9 mouse cellular contexts compared by ENCODE assay signal in the genomic region with DNA sequence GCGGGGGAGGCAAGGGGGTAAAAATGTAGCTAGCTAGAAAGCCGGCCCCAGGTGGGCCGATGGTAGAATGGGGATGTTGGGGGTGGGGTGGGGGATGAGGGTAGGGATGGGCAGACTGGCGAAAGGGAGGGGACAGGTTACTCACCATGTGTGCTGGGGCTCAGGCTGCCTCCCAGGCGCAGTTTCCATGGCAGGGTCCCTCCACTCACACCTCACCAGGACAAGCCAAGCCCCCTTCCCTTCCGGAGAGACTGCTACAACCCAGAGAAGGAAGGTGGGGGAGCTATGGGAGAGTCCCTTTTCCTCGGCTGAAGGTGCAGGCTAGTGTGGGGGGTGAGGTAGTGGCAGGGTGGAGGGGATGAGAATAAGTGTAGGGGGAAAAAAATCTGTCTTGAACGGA. TPM values are rescaled to one million over a fixed set of nuclear protein-coding genes. Genes with fewer than 3 reads are reported as not detected.
DNase-seq lines count a peak whose midpoint lies in the region; ATAC-seq lines count a peak whose summit lies in the region.
"Had no signal": no experiment of that assay in that cellular context is flagged by ENCODE, and none has a peak within 500 bp of the region (broad histone marks: within the 10 kb centered on the region; RNA-seq: fewer than 3 reads in every experiment).

No protein-coding gene starts in this region.

- no peaks in the 10 kb centered on the region for H3K9me3 ChIP-seq in kidney, embryonic 14.5 days (ENCODE audit: control insufficient read depth, low read length)
- H3K9me3 ChIP-seq in forebrain, embryonic 16.5 days (ENCODE audit: control insufficient read depth, low read length): no peaks in the 10 kb centered on the region
- no peaks in the 10 kb centered on the region for H3K9me3 ChIP-seq in midbrain, embryonic 14.5 days (ENCODE audit: control insufficient read depth, low read length)
- H3K9me3 ChIP-seq: liver, embryonic 15.5 days had no signal

- no peak for DNase-seq in kidney, adult 11 months
- peak; percentile 82 for DNase-seq in cerebellum, adult 9-11 months
- DNase-seq in midbrain, embryonic 14.5 days: peak; percentile 49
- no peak for DNase-seq in ovary, postnatal 10 days (ENCODE audit: low spot score)
- no peak for DNase-seq in adipocyte (ENCODE audit: low spot score)

- H3K4me3 ChIP-seq in kidney, embryonic 14.5 days (ENCODE audit: low read length): peak overlapping the region; percentile 59
- H3K4me3 ChIP-seq in forebrain, embryonic 16.5 days (replicated peaks; ENCODE audit: low read length): peak overlapping the region; percentile 91
- H3K4me3 ChIP-seq in midbrain, embryonic 14.5 days (replicated peaks; ENCODE audit: low read depth, low read length): peak overlapping the region; percentile 75

- H3K27me3 ChIP-seq in kidney, embryonic 14.5 days (ENCODE audit: control insufficient read depth, insufficient read depth, low read length): peaks cover 29% of the 10 kb centered on the region
- H3K27me3 ChIP-seq in forebrain, embryonic 16.5 days (replicated peaks; ENCODE audit: control insufficient read depth, insufficient read depth, low read length): 0 out of 2 replicates have a peak, but pooled peaks cover 2% of the 10 kb centered on the region
- peaks cover 11% of the 10 kb centered on the region; the same call in 1 of the 2 replicates for H3K27me3 ChIP-seq in midbrain, embryonic 14.5 days (ENCODE audit: control insufficient read depth, insufficient read depth, low read length)

- WGBS in kidney, embryonic 14.5 days: 0% methylated on average over 8 of the region's 8 CpGs
- WGBS in forebrain, embryonic 16.5 days: 2% methylated on average over 8 of the region's 8 CpGs
- 4% methylated on average over 8 of the region's 8 CpGs for WGBS in midbrain, embryonic 14.5 days

- peak overlapping the region; percentile 98 for H3K4me2 ChIP-seq in kidney, embryonic 14.5 days (replicated peaks; ENCODE audit: low read depth, low read length)
- peak overlapping the region; percentile 82 for H3K4me2 ChIP-seq in forebrain, embryonic 16.5 days (ENCODE audit: low read length)
- H3K4me2 ChIP-seq in midbrain, embryonic 14.5 days (ENCODE audit: low read length): peak overlapping the region; percentile 89

- peaks cover 17% of the 10 kb centered on the region; the same call in 1 of the 2 replicates for H3K4me1 ChIP-seq in kidney, embryonic 14.5 days (ENCODE audit: control insufficient read depth, insufficient read depth, low read length)
- peaks cover 42% of the 10 kb centered on the region for H3K4me1 ChIP-seq in forebrain, embryonic 16.5 days (replicated peaks; ENCODE audit: control insufficient read depth, insufficient read depth, low read length)
- H3K4me1 ChIP-seq in midbrain, embryonic 14.5 days (ENCODE audit: control insufficient read depth, insufficient read depth, low read length): peaks cover 34% of the 10 kb centered on the region

- 0 out of 2 replicates have a peak, but pooled peaks have one; percentile 25 for ATAC-seq in kidney, embryonic 14.5 days (ENCODE audit: low FRiP score, low TSS enrichment)
- peak; percentile 19 for ATAC-seq in forebrain, embryonic 16.5 days
- ATAC-seq in midbrain, embryonic 14.5 days (ENCODE audit: low FRiP score, low TSS enrichment): peak; percentile 17
- ATAC-seq in erythroid progenitor cell, adult 5-6 weeks (replicated peaks; ENCODE audit: low FRiP score, poor library complexity, severe bottlenecking): no peak

- no peaks in the 10 kb centered on the region for H3K36me3 ChIP-seq in kidney, embryonic 14.5 days (ENCODE audit: control insufficient read depth, insufficient read depth, low read length)
- peaks cover 3% of the 10 kb centered on the region; the same call in 1 of the 2 replicates for H3K36me3 ChIP-seq in forebrain, embryonic 16.5 days (ENCODE audit: control insufficient read depth, insufficient read depth)
- peaks cover 10% of the 10 kb centered on the region for H3K36me3 ChIP-seq in midbrain, embryonic 14.5 days (ENCODE audit: control insufficient read depth, insufficient read depth, low read length)
- H3K36me3 ChIP-seq: liver, embryonic 15.5 days had no signal

- H3K9ac ChIP-seq in kidney, embryonic 14.5 days (ENCODE audit: low read depth, low read length): no peak overlapping the region; the same call in 1 of the 2 replicates
- H3K9ac ChIP-seq in forebrain, embryonic 16.5 days (replicated peaks; ENCODE audit: low read depth, low read length): peak overlapping the region; percentile 86
- H3K9ac ChIP-seq in midbrain, embryonic 14.5 days (replicated peaks; ENCODE audit: low read length): peak overlapping the region; percentile 81
- H3K9ac ChIP-seq: liver, embryonic 15.5 days had no signal

- H3K27ac ChIP-seq in kidney, embryonic 14.5 days (ENCODE audit: low read depth, low read length): no peak overlapping the region
- H3K27ac ChIP-seq in forebrain, embryonic 16.5 days (ENCODE audit: low read length): peak overlapping the region; percentile 96
- H3K27ac ChIP-seq in midbrain, embryonic 14.5 days (replicated peaks; ENCODE audit: low read depth, low read length): peak overlapping the region; percentile 94
- H3K27ac ChIP-seq: liver, embryonic 15.5 days had no signal

RNA-seq across cellular contexts. Expression of gene Jph4, which starts 0.9 kb away (rescaled TPM):
- 0.43 and 0.55 TPM in 2 replicates for polyA plus RNA-seq in kidney, embryonic 14.5 days (2014; fragmentation: Nextera tagmentation; extraction: Ambion mirVana)
- 33.6 and 45.1 TPM in 2 replicates for polyA plus RNA-seq in forebrain, embryonic 16.5 days (2015; fragmentation: Nextera tagmentation; extraction: Ambion mirVana)
- polyA plus RNA-seq in midbrain, embryonic 14.5 days (2014; fragmentation: Nextera tagmentation; extraction: Ambion mirVana): 31.1 and 38.9 TPM in 2 replicates
- total RNA-seq in erythroid progenitor cell, adult 5-6 weeks (2015; ENCODE audit: low replicate concordance): not detected in 2 replicates
- total RNA-seq in erythroid progenitor cell, adult 5-6 weeks (2017; ENCODE audit: low replicate concordance): not detected in 2 replicates

RNA-seq across cellular contexts. Expression of gene Ap1g2, which starts 9.5 kb away (rescaled TPM):
- 11.4 and 17.8 TPM in 2 replicates for polyA plus RNA-seq in kidney, embryonic 14.5 days (2014; fragmentation: Nextera tagmentation; extraction: Ambion mirVana)
- 13.3 and 16.5 TPM in 2 replicates for polyA plus RNA-seq in forebrain, embryonic 16.5 days (2015; fragmentation: Nextera tagmentation; extraction: Ambion mirVana)
- polyA plus RNA-seq in midbrain, embryonic 14.5 days (2014; fragmentation: Nextera tagmentation; extraction: Ambion mirVana): 6.8 and 7.6 TPM in 2 replicates
- 2.5 and 23.5 TPM in 2 replicates for total RNA-seq in erythroid progenitor cell, adult 5-6 weeks (2015; ENCODE audit: low replicate concordance)
- total RNA-seq in erythroid progenitor cell, adult 5-6 weeks (2017; ENCODE audit: low replicate concordance): 0.68 and 1.8 TPM in 2 replicates

RNA-seq across cellular contexts. Expression of gene Thtpa, which starts 21.3 kb away (rescaled TPM):
- polyA plus RNA-seq in kidney, embryonic 14.5 days (2014; fragmentation: Nextera tagmentation; extraction: Ambion mirVana): 14.5 and 21.8 TPM in 2 replicates
- polyA plus RNA-seq in forebrain, embryonic 16.5 days (2015; fragmentation: Nextera tagmentation; extraction: Ambion mirVana): 55.2 and 56.6 TPM in 2 replicates
- 27.9 and 33.7 TPM in 2 replicates for polyA plus RNA-seq in midbrain, embryonic 14.5 days (2014; fragmentation: Nextera tagmentation; extraction: Ambion mirVana)
- total RNA-seq in erythroid progenitor cell, adult 5-6 weeks (2015; ENCODE audit: low replicate concordance): 1.1 TPM in 1 of 2 replicates, not detected in the other
- total RNA-seq in erythroid progenitor cell, adult 5-6 weeks (2017; ENCODE audit: low replicate concordance): 0.68 TPM in 1 of 2 replicates, not detected in the other

RNA-seq across cellular contexts. Expression of gene Zfhx2, which starts 23.7 kb away (rescaled TPM):
- polyA plus RNA-seq in kidney, embryonic 14.5 days (2014; fragmentation: Nextera tagmentation; extraction: Ambion mirVana): 5.8 and 6.4 TPM in 2 replicates
- 21.5 and 32.9 TPM in 2 replicates for polyA plus RNA-seq in forebrain, embryonic 16.5 days (2015; fragmentation: Nextera tagmentation; extraction: Ambion mirVana)
- 24.9 and 28.4 TPM in 2 replicates for polyA plus RNA-seq in midbrain, embryonic 14.5 days (2014; fragmentation: Nextera tagmentation; extraction: Ambion mirVana)
- total RNA-seq in erythroid progenitor cell, adult 5-6 weeks (2015; ENCODE audit: low replicate concordance): 1.4 and 3.8 TPM in 2 replicates
- total RNA-seq in erythroid progenitor cell, adult 5-6 weeks (2017; ENCODE audit: low replicate concordance): 0.64 and 5.4 TPM in 2 replicates

Comparison
In these comparisons a context has a peak if more than half of its experiments do, and no peak if none do; other contexts are left out.
1. DNase-seq: peak in cerebellum, adult 9-11 months (single experiment) and midbrain, embryonic 14.5 days (single experiment); none in kidney, adult 11 months (single experiment), ovary, postnatal 10 days (single experiment) and adipocyte (single experiment).
2. RNA of gene Jph4, which starts 0.9 kb away (polyA plus RNA-seq): 33.6 to 45.1 TPM in forebrain, embryonic 16.5 days and 31.1 to 38.9 TPM in midbrain, embryonic 14.5 days; 0.43 to 0.55 TPM in kidney, embryonic 14.5 days; every median in the first group is over 10 times any median in the second.
3. Peak in every context shown above with its lines, with median percentiles within 50 percentile points of each other: H3K4me2 ChIP-seq and H3K4me3 ChIP-seq.